Mouse (Mus musculus): ENCODE measurements around the gene Cacna1d.

DNA sequence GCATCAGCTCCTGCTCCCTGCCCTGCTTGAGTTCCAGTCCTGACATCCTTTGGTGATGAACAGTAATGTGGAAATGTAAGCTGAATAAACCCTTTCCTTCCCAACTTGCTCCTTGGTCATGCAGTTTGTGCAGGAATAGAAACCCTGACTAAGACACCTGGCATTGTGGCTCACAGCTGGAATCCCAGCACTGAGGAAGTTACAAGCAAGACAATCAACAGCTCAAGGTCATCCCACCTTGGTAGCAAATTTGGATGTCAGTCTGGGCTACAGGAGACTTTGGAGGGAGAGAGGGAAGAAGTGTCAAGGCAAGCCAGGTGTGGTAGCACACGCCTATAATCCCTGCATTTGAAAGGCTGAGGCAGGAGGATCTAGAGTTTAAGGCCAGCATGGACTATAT is 159.4 kb downstream of the Cacna1d start:
- no peak for TF ChIP-seq CTCF (IDR thresholded peaks at IDR 0.05; ENCODE audit: low read depth, low read length)
- no peak for TF ChIP-seq POLR2A (IDR thresholded peaks at IDR 0.05; ENCODE audit: extremely low read depth, insufficient read depth, low read length)

Data from liver, adult 2 months (tissue).